Mouse (Mus musculus): ENCODE results near the gene Ndufc2.

DNA sequence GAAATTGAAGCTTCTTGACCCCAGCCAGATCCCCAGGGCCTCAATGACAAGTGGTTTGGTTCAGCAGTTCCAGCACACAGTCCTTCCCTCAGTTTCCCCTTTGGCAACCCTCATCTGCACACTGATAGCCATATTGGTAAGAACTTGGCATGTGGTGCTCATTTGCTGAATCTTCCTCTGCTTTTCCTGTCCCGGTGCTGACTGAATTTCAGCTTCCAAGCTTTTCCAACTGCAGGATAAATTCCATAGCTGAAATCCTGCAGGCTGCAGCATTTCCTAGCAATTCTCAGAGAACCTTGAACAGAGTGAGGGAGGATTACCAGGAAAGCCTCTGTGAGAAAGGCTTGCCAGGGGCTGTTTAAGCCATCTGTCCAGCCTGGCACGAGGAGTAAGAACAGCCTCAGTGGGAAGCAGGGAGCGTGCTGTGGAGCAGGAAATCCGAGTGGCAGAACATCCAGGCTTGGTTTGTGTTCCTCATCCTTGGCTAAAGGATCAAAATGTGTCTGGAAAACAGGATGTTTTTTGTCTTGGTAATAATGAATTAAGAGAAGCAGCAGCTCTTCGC, 12.9 kb upstream of the Ndufc2 start:
- TF ChIP-seq CTCF (IDR thresholded peaks at IDR 0.05) (no peak), EP300 (IDR thresholded peaks at IDR 0.05) (no peak)

Data from lung, postnatal 0 days (tissue).